ENCODE assay signal across 8 mouse cellular contexts in the genomic region with DNA sequence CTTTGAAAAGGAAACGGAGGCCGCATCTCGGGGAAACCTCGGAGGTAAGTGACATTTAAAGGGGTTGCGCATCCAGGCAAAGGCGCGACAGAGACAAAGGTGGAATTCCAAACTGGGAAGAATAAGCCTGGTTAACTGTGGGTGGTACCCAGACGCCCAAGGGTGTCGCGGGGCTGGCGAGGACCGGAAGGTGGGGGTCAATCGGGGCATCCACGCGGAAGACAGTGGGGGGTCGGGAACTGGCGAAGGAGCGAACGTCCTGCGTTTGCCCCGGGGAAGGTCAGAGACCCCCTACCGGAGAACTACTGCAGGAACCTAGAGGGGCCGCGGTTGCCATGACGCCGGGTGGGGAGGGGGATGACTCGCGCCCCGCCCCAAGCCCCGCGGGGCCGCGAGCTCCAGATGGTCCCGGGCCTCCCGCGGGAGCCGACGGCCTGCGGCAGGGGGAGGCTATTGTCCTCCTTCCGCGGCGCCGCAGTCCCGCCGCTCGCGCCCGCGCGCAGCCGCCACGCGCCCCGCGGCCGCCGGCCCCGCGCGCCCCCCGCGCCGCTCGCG. TPM values are rescaled to one million over a fixed set of nuclear protein-coding genes. Genes with fewer than 3 reads are reported as not detected.
A peak's percentile ranks its signal among the peaks of the same experiment; 100 is the strongest.
DNase-seq lines count a peak whose midpoint lies in the region; ATAC-seq lines count a peak whose summit lies in the region.
"Had no signal": no experiment of that assay in that cellular context is flagged by ENCODE, and none has a peak within 500 bp of the region (broad histone marks: within the 10 kb centered on the region; RNA-seq: fewer than 3 reads in every experiment).

No protein-coding gene starts in this region.

- H3K36me3 ChIP-seq in intestine, embryonic 15.5 days: no peaks in the 10 kb centered on the region
- H3K36me3 ChIP-seq in neural tube, embryonic 14.5 days (ENCODE audit: control insufficient read depth, insufficient read depth, low read length): no peaks in the 10 kb centered on the region

- H3K4me3 ChIP-seq in intestine, embryonic 15.5 days (replicated peaks): peak overlapping the region; percentile 53
- H3K4me3 ChIP-seq in neural tube, embryonic 14.5 days (ENCODE audit: low read depth, low read length): peak overlapping the region; percentile 82
- H3K4me3 ChIP-seq: erythroblast, embryonic 14.5 days had no signal

- peak; percentile 58 for ATAC-seq in intestine, embryonic 15.5 days
- peak; percentile 87 for ATAC-seq in neural tube, embryonic 14.5 days (ENCODE audit: low read depth)

- H3K9me3 ChIP-seq in intestine, embryonic 15.5 days: no peaks in the 10 kb centered on the region
- no peaks in the 10 kb centered on the region for H3K9me3 ChIP-seq in neural tube, embryonic 14.5 days (ENCODE audit: control insufficient read depth, low read length)

- H3K27me3 ChIP-seq in intestine, embryonic 15.5 days (replicated peaks): peaks cover 45% of the 10 kb centered on the region
- H3K27me3 ChIP-seq in neural tube, embryonic 14.5 days (ENCODE audit: control insufficient read depth, insufficient read depth, low read length): no peaks in the 10 kb centered on the region

- peak; percentile 21 for DNase-seq in right cerebral cortex, adult 18-20 months
- DNase-seq in right cerebral cortex, adult 2 months (ENCODE audit: low spot score in 2 of 2): no peak
- peak; percentile 68 for DNase-seq in embryo, embryonic 9.5 days (ENCODE audit: extremely low spot score)
- no peak for DNase-seq in urinary bladder, adult 18-20 months (ENCODE audit: low spot score in 2 of 2)
- no peak for DNase-seq in adrenal gland, adult 18-20 months (ENCODE audit: low spot score in 2 of 2)

- H3K4me1 ChIP-seq in intestine, embryonic 15.5 days (replicated peaks): peaks cover 16% of the 10 kb centered on the region
- peaks cover 14% of the 10 kb centered on the region; the same call in 1 of the 2 replicates for H3K4me1 ChIP-seq in neural tube, embryonic 14.5 days (ENCODE audit: control insufficient read depth, insufficient read depth, low read length)

- H3K4me2 ChIP-seq in intestine, embryonic 15.5 days (replicated peaks): peak overlapping the region; percentile 99
- H3K4me2 ChIP-seq in neural tube, embryonic 14.5 days (ENCODE audit: low read depth, low read length): peak overlapping the region; percentile 73

- under 1% methylated on average over 41 of the region's 65 CpGs for WGBS in intestine, embryonic 15.5 days
- whole genome bisulfite sequencing in neural tube, embryonic 14.5 days: under 1% methylated on average over 25 of the region's 65 CpGs

- no peak overlapping the region for H3K27ac ChIP-seq in intestine, embryonic 15.5 days
- peak overlapping the region; percentile 94 for H3K27ac ChIP-seq in neural tube, embryonic 14.5 days (ENCODE audit: low read depth, low read length)

- H3K9ac ChIP-seq in intestine, embryonic 15.5 days: peak overlapping the region; percentile 42
- peak overlapping the region; percentile 97 for H3K9ac ChIP-seq in neural tube, embryonic 14.5 days (replicated peaks; ENCODE audit: low read depth, low read length)

RNA-seq across cellular contexts. Expression of a gene that starts 0.7 kb away (rescaled TPM):
- 1.4 and 1.7 TPM in 2 replicates for polyA plus RNA-seq in intestine, embryonic 15.5 days (2015; fragmentation: Nextera tagmentation; extraction: Ambion mirVana)
- polyA plus RNA-seq in neural tube, embryonic 14.5 days (2014; fragmentation: Nextera tagmentation; extraction: Ambion mirVana): 34.7 and 44.2 TPM in 2 replicates
- total RNA-seq in adrenal gland, adult 18-20 months (2021): 1 to 10 TPM in 1 of 2 experiments, under 1 TPM in 1; 0.58 to 1.3 TPM
- polyA plus RNA-seq: erythroblast, embryonic 14.5 days had no signal

RNA-seq across cellular contexts. Expression of a gene that starts 13.2 kb away (rescaled TPM):
- 1.4 and 2.7 TPM in 2 replicates for polyA plus RNA-seq in intestine, embryonic 15.5 days (2015; fragmentation: Nextera tagmentation; extraction: Ambion mirVana)
- 7.1 and 8.5 TPM in 2 replicates for polyA plus RNA-seq in neural tube, embryonic 14.5 days (2014; fragmentation: Nextera tagmentation; extraction: Ambion mirVana)
- total RNA-seq in adrenal gland, adult 18-20 months (2021): not detected

RNA-seq across cellular contexts. Expression of a gene that starts 44.6 kb away (rescaled TPM):
- 47.1 and 47.4 TPM in 2 replicates for polyA plus RNA-seq in intestine, embryonic 15.5 days (2015; fragmentation: Nextera tagmentation; extraction: Ambion mirVana)
- 157 and 158 TPM in 2 replicates for polyA plus RNA-seq in neural tube, embryonic 14.5 days (2014; fragmentation: Nextera tagmentation; extraction: Ambion mirVana)
- 10 to 100 TPM; 18.4 to 18.8 TPM for total RNA-seq in adrenal gland, adult 18-20 months (2021)

Comparison
In these comparisons a context has a peak if more than half of its experiments do, and no peak if none do; other contexts are left out.
1. DNase-seq: peak in right cerebral cortex, adult 18-20 months (single experiment) and embryo, embryonic 9.5 days (single experiment); none in right cerebral cortex, adult 2 months (0 of 2), urinary bladder, adult 18-20 months (0 of 2) and adrenal gland, adult 18-20 months (0 of 2).
2. RNA of a gene that starts 0.7 kb away (polyA plus RNA-seq): 34.7 to 44.2 TPM in neural tube, embryonic 14.5 days; 1.4 to 1.7 TPM in intestine, embryonic 15.5 days; every median in the first group is over 10 times any median in the second.